In genomic region chr11:81706996-81707395, GRCm38 (mm10) we compare ENCODE assay signal across 17 mouse cellular contexts.
"Had no signal": no experiment of that assay in that cellular context is flagged by ENCODE, and none has a peak within 500 bp of the region (broad histone marks: within the 10 kb centered on the region; RNA-seq: fewer than 3 reads in every experiment).

No protein-coding gene starts in this region.

- H3K4me1 ChIP-seq: lung, embryonic 15.5 days; midbrain, embryonic 15.5 days; neural tube, embryonic 12.5 days; stomach, embryonic 15.5 days had no signal

- H3K4me2 ChIP-seq: lung, embryonic 15.5 days; midbrain, embryonic 11.5 days; midbrain, embryonic 13.5 days; midbrain, embryonic 15.5 days; neural tube, embryonic 12.5 days; stomach, embryonic 15.5 days had no signal

- DNase-seq: lung, adult 2 months; lung, postnatal 14 days; lung, postnatal 36 days; right cerebral cortex, postnatal 14 days; thymus, adult 2 months; thymus, postnatal 25 days; thymus, postnatal 4 days had no signal

- H3K9ac ChIP-seq: lung, embryonic 15.5 days; midbrain, embryonic 13.5 days; midbrain, embryonic 15.5 days; neural tube, embryonic 12.5 days; stomach, embryonic 15.5 days had no signal

- H3K27me3 ChIP-seq: lung, embryonic 15.5 days; megakaryocyte, embryonic 14.5 days; midbrain, embryonic 13.5 days; midbrain, embryonic 15.5 days; neural tube, embryonic 12.5 days; stomach, embryonic 15.5 days had no signal

- ATAC-seq: lung, postnatal 0 days; midbrain, embryonic 13.5 days; midbrain, embryonic 15.5 days had no signal

- H3K27ac ChIP-seq: lung, embryonic 15.5 days; macrophage; midbrain, embryonic 13.5 days; midbrain, embryonic 15.5 days; neural tube, embryonic 12.5 days; stomach, embryonic 15.5 days; stomach, postnatal 0 days had no signal

- H3K9me3 ChIP-seq: lung, embryonic 15.5 days; megakaryocyte, embryonic 14.5 days; midbrain, embryonic 13.5 days; midbrain, embryonic 15.5 days; neural tube, embryonic 12.5 days; stomach, embryonic 15.5 days had no signal

- H3K4me3 ChIP-seq: lung, embryonic 15.5 days; megakaryocyte, embryonic 14.5 days; midbrain, embryonic 13.5 days; midbrain, embryonic 15.5 days; neural tube, embryonic 12.5 days; stomach, embryonic 15.5 days had no signal

- H3K36me3 ChIP-seq: lung, embryonic 15.5 days; midbrain, embryonic 13.5 days; midbrain, embryonic 15.5 days; neural tube, embryonic 12.5 days; stomach, embryonic 15.5 days had no signal
